Mouse (Mus musculus): ENCODE data around the gene Unc79.

The Unc79 gene

DNA sequence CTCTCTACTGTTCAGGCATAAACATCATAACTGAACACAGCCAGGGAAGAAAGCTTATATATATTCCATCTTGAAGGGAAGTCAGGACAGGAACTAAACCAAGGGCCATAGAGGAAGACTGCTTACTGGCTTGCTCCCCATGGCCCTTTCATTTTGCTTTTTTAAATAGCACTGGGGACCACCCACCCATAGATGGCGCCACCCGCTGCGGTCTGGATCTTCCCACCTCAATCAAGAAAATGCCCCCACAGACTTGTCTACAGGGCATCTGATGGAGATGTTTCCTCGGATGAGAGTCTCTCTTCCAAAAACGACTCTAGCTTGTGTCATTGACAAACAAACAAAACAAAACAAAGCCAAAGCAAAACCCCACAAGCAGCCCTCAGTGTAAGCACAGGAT lies 151.4 kb downstream of the Unc79 start:
- in situ Hi-C loops (cut with MboI; ENCODE audit: low pct_unique_long_range_greater_than_20kb in 1 of 2, low sequenced_read_pairs in 2 of 2, unreplicated experiment in 1 of 2): no loop called here

DNA sequence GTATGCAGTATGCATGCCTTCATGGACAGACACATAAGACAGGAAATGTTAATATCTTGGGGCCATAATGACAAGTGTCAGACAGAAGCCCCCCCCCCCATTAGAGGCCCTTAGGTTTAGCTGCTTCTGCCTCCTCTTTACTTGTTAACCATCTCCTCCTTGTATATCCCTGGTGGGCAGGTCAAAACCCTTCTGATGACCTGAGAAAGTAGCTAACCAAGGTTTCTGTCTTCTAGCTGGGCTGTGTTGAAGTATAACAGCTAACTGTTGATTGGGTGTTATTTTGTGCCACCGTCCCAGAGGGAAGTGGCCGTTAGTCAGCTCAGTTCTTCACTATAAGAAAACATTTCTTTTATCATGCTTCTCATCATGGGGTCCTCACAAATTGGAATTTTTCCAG lies 154.4 kb downstream of the Unc79 start:
- in situ Hi-C loops (cut with MboI; ENCODE audit: low pct_unique_long_range_greater_than_20kb in 1 of 2, low sequenced_read_pairs in 2 of 2, unreplicated experiment in 1 of 2): no loop called here

DNA sequence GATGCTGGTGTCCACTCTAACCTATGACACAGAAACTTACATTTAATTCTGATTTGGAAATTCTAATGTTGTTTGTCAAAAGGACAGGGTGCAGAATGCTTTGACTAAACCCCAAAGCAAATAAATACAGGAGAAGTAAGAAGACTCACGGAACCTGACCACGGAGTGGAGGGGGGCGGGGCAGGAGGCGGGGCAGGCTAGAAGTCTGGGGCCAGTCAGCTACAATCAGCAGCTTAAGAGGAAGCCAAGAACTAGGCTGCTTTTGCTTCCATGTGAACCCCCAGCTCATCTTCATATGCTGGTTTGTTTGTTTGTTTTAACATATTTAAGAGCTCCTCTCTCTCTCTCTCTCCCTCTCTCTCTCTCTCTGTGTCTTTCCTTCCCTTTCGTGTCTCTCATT lies 154.9 kb downstream of the Unc79 start:
- in situ Hi-C loops (cut with MboI; ENCODE audit: low pct_unique_long_range_greater_than_20kb in 1 of 2, low sequenced_read_pairs in 2 of 2, unreplicated experiment in 1 of 2): no loop called here

DNA sequence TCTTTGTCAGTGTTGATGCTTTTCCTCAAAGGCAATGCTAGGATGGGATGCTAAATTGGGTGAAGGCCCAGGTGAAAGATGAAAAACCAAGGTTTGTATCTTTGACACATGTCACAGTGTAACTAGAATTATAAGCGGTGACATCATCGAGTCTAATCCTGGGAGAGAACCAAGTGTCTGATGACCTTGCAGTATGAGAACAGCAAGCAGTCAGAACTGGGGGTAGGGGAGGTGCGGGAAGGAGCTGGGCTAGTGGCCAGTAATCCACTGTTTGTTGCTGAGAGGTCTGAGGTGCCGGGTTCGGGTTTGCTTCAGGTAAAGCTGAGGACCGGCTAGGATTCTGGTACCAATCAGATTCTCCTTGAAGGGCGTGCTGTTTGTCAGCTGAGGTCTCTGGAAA lies 160.6 kb downstream of the Unc79 start:
- in situ Hi-C loops (cut with MboI; ENCODE audit: low pct_unique_long_range_greater_than_20kb in 1 of 2, low sequenced_read_pairs in 2 of 2, unreplicated experiment in 1 of 2): no loop called here

DNA sequence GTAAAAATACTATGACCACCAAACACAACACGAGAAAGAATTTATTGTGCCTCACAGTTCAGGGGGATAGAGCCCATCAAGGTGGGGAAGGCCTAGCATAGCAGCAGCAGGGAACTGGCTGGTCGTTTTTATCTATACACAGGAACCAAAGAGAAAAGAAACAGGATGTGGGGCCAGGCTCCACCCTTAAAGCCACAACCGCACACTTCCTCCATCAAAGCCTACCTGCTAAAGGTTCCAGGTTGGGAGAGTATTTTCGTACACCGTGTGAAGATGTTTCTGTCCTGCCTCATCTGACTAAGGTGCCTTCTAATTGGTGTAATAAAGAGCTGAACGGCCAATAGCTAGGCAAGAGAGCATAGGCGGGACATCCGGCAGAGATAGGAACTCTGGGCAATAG lies 168.0 kb downstream of the Unc79 start:
- in situ Hi-C loops (cut with MboI; ENCODE audit: low pct_unique_long_range_greater_than_20kb in 1 of 2, low sequenced_read_pairs in 2 of 2, unreplicated experiment in 1 of 2): no loop called here

DNA sequence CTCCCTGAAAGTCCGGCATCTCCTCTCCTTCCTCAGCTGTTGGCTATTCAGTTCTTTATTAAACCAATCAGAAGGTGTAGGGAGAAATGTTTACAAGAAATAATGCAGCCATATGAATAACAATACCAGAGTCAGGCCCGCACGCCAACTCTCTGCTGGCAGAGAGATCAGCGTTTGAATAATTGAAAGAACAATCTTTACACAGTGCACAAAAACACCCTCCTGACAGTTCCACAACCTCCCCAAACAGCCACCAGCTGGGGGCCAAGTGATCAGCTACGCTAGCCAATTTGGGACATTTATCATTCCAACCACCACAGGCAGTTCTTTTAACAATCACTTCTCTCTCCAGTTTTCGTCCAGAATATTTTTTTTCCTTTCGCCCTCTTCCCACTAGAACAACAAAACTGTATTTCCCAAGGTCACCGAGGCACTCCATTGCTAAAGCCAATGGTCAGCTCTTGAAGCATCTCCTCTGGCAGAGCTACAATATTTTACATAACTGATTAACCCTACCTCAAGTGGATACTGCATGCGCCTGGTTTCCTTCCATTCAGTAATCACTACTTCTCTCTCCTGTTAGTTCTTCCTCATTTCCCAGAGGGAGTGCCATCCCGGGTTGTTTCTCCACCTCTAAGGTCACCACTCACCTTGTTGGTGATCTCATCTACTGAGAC lies 169.0 kb downstream of the Unc79 start:
- in situ Hi-C loops (cut with MboI; ENCODE audit: low pct_unique_long_range_greater_than_20kb in 1 of 2, low sequenced_read_pairs in 2 of 2, unreplicated experiment in 1 of 2): no loop called here

DNA sequence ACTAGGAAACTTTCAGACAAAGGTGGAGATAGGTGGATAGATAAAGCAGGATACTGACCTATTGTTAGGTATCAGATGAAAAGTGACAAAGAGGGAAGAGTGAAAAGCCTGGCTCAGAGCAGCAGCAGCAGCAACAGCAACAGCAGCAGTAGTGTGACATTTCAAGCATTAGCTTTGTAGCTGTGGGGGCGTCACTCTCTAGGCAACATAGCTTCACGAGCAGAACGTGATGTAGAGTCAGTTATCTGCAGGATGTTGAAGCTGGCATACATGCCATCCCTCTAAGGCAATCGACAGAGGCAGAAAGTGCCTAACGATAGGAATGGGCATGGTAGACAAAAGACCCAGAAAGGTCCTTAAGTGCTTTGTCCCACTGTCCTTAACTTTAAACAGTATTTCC lies 173.3 kb downstream of the Unc79 start:
- in situ Hi-C loops (cut with MboI; ENCODE audit: low pct_unique_long_range_greater_than_20kb in 1 of 2, low sequenced_read_pairs in 2 of 2, unreplicated experiment in 1 of 2): no loop called here

DNA sequence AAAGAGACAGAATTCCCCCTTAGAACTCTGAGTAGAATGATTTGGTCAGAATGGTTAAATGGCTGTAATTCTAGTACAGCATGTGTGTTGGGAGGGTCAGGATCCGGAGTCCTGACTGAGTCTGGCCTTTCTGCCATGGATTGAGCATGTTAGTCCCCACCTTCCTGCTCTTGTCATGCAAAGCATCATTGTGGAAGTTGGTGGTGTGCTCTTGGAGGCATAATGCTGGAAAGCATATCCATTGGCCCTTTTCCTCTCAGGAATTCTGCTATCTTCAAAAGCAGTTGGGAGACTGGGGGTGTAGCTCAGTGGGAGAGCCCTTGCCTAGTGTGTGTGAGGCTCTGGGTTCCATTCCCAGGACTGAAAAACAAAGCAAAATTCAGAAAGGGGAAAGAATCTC lies 175.2 kb downstream of the Unc79 start:
- in situ Hi-C loops (cut with MboI; ENCODE audit: low pct_unique_long_range_greater_than_20kb in 1 of 2, low sequenced_read_pairs in 2 of 2, unreplicated experiment in 1 of 2): no loop called here

DNA sequence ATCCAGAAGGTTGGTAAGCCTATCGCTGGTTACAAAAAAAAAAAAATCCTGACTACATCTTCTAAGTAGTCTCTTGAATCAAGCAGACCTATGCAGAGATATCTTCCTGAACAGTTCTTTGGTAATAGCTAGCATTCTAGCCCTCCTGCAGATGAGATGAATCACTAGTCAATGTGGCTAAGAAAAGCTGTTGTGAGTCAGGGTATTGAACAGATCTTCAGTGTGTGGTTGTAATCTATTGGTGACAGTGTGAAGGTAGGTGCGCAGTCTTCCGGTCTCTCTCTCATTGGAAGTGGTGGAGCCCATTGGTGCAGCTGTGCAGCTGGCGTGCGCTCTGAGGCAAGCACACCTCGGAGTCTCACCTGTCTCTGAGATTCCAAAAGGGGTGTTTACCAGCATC lies 180.3 kb downstream of the Unc79 start:
- in situ Hi-C loops (cut with MboI; ENCODE audit: low pct_unique_long_range_greater_than_20kb in 1 of 2, low sequenced_read_pairs in 2 of 2, unreplicated experiment in 1 of 2): no loop called here

DNA sequence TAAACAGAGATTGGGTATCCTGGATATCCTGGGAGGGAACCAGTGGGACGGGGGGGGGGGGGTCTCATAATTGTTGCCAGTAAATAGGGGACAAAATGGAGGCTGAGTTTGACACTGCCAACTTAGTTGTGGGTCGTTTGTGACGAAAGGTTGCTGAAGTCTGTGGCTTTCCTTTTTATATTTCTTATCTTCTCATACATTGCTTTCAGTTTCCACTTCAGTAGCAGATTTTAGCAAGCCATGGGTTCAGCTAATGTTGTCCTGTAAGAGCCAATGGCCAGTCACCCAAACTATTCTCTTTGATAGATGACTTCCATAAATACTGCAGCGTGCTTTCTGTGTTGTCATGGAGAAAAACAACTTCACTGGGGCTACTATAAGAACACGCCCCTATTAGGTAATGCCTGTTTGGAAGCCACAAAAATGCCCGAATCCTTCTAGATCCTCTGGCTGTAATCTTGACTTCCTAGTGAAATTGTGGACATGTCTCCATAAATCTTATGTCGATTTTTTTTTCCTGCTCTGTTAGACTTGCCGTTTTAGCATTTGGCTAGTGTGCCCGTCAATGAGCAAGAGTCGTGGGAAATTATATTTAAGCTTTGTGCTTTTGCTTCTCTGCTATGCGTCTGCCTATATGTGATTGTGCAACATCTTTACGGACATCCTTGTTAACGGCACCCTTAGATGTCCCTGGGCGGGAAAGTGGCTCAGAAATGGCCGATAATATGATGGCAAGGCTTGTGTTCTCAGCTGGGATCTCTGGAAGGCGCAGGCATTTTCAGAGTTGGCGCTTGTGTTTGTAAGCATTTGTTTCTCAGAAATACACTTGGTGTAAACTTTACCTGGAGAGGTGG lies 181.0 kb downstream of the Unc79 start:
- in situ Hi-C loops (cut with MboI; ENCODE audit: low pct_unique_long_range_greater_than_20kb in 1 of 2, low sequenced_read_pairs in 2 of 2, unreplicated experiment in 1 of 2): no loop called here

DNA sequence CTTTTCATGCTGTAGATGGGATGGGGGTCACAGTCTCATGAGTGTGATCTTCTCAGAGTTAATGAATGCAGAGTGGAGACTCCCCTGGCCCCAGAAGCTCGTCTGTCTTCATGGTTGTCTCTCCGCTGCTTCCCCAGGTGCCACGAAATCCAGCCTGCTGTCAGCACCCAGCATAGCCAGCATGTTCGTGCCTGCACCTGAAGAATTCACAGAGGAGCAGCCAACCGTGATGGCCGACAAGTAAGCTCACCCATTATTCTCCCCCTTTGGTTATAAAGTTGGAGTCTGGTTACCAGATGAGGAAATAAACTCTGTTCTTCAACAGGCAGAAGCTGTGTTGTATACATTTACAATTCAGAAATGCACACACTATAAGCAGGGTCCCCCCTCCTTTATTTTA lies 182.8 kb downstream of the Unc79 start:
- in situ Hi-C loops (cut with MboI; ENCODE audit: low pct_unique_long_range_greater_than_20kb in 1 of 2, low sequenced_read_pairs in 2 of 2, unreplicated experiment in 1 of 2): no loop called here

DNA sequence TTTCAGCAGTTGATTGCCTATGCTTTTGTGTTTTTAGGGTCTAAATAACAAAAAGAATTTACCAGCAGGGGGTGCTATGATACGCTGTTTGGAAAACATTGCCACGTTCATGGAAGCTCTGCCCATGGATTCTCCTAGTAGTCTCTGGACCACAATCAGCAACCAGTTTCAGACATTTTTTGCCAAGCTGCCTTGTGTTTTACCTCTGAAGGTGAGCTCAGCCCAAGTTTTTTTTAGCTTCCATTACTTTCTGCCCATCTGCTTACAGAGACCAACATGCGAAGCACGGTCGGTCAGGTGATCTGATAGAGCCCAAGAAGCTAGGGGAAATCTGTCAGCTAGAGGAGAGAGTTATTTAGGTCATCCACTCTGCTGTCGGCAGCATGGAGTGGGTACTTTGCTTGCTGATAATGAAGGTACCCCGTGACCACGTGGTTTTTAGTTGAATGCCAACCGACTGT lies 193.9 kb downstream of the Unc79 start:
- in situ Hi-C loops (cut with MboI; ENCODE audit: low pct_unique_long_range_greater_than_20kb in 1 of 2, low sequenced_read_pairs in 2 of 2, unreplicated experiment in 1 of 2): loop anchor here (10.0 kb wide), 2 partner anchors 152 to 162 kb away; no protein-coding TSS in a partner anchor

DNA sequence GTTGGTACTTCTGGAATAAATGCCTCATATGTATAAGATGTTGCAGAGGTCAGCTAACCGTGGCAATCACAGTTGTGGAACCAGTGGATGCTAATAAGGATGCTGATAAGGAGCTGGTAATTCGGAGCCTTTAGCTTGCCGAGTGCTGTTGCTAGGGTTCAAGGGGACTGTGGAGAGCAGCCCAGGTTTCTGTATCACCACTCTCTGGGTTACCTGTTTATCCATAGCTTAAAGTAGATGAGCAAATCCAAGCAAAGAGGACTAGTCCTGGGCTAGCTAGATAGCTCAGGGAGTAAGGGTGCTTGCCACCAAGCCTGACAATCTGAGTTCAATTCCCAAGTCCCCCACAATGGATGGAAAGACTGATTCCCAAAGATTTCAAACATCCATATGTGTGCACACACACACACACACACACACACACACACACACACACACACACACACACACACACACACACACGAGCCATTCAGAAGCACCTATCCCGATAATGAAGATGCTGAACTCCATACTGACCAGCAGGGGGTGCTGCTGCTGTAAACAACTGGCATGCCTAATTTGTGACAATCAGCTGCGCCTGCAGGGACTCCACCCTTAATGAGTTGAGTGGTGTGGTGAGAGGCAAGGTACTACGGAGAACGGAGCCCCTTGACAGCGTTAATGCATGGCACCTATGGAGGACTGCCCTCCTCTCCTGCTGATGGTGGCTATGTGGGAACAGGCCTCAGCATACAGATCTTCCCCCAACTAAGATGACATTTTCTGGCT lies 195.3 kb downstream of the Unc79 start:
- in situ Hi-C loops (cut with MboI; ENCODE audit: low pct_unique_long_range_greater_than_20kb in 1 of 2, low sequenced_read_pairs in 2 of 2, unreplicated experiment in 1 of 2): loop anchor here (10.0 kb wide), 2 partner anchors 151 to 161 kb away; no protein-coding TSS in a partner anchor

DNA sequence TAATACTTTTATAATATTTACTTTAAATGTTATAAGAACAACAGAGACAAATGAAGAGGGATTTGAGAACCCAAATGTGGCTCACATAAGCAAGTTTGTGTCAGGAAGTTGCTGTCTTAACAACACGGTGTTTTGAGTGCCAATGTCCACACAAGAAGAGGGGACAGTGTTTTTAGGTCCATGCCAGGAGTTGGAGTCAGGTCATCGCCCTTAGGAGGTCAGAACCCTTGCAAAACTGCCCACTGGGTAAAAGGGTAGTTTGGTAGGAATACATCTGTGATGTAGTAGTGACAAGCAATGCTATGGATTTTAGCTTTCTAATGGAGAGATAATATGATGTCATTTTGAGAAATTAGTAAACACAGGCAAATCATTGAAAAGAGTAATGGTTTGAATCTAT lies 201.6 kb downstream of the Unc79 start:
- in situ Hi-C loops (cut with MboI; ENCODE audit: low pct_unique_long_range_greater_than_20kb in 1 of 2, low sequenced_read_pairs in 2 of 2, unreplicated experiment in 1 of 2): no loop called here

DNA sequence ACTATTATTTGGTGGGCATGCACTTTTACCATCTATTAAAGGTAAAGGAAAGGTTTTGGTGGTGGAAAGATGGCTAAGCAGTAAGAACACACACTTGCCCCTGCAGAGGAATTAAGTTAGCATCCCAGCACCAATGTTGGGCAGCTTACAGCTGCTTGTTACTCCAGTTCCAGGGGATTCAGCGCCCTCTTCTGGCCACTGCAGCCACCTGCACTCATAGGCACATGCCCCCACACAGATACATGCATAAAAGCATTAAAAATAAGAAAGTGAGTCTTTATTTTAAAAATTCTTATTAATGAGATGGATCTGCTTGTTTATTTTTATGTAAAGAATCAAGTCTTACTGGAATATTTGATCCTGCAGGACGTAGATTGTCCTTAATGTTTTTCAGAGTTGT lies 206.3 kb downstream of the Unc79 start:
- in situ Hi-C loops (cut with MboI; ENCODE audit: low pct_unique_long_range_greater_than_20kb in 1 of 2, low sequenced_read_pairs in 2 of 2, unreplicated experiment in 1 of 2): no loop called here

DNA sequence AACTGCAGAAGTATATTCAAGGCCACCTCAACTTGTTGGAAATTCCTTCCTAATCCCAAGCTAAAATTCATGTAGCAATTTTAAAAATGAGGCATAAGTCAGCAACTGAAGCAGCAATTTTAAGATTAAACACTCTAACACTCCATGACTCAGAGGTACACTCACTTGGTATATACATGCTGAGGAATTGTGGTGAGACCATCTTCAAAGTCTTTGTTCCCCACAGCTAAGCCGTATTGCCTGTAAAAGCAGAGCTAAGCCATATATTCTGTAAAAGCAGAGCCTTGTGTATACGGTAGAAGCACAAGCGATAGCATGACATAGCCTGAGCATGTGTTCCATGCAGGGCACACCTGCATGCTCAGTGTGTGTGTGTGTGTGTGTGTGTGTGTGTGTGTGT lies 206.7 kb downstream of the Unc79 start:
- in situ Hi-C loops (cut with MboI; ENCODE audit: low pct_unique_long_range_greater_than_20kb in 1 of 2, low sequenced_read_pairs in 2 of 2, unreplicated experiment in 1 of 2): no loop called here

DNA sequence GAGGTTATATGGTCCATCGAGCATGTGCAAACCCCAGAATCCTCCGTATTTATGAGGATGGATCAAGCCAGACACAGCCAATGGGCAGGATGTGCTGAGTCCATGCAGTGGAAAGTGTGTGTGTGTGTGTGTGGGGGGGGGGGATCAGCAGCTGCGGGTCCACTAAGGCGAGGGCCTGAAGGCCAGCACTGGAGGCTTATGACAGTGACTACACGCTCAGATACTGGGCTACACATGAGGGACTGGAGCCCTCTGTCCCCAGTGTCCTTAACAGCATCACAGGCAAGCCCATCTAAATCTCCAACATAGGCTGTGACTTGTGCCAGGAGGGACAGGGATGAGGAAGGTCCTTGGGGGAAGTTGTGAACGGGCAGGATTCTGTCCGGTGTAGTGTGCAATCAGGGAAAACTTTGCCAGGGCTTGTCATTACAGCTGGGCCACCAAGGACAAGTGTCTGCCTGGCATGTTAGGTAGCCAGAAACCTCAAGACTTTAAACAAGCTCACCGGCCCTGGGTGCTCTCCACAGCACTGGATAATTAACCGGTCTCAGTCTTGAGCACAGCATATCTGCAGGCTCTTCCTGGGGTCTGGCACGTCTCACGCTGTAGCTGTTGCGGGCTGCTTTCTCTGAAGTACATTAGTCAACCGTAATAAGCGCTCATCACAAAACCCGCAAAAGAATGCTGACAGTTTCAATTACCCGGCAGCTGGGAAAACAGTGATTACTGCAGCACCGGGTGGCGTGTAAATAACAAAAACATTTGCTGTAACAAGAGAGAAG lies 208.7 kb downstream of the Unc79 start:
- in situ Hi-C loops (cut with MboI; ENCODE audit: low pct_unique_long_range_greater_than_20kb in 1 of 2, low sequenced_read_pairs in 2 of 2, unreplicated experiment in 1 of 2): no loop called here

DNA sequence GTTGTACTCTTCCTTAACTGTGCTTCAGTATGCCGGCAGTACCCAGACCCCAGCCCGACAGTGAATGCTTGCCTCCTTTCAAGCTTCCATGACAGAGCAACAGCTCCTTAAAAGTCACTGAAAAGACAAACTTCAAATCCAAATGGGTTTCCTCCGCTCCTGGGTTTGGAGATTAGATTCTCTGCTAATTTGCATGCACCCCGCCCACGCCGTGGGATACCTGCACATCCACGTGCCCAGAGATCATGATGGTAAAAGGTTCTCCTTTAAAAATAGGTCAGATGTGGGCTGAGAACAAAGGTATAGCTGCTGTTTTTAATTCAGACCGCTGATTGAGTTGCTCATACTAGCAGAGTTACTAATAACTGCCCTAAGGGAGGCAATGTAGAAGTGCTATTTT lies 210.4 kb downstream of the Unc79 start:
- in situ Hi-C loops (cut with MboI; ENCODE audit: low pct_unique_long_range_greater_than_20kb in 1 of 2, low sequenced_read_pairs in 2 of 2, unreplicated experiment in 1 of 2): no loop called here

All from mouse embryonic stem cell (cell line).